Mouse (Mus musculus) heart, embryonic 16.5 days (tissue): ENCODE measurements at regions not wholly inside any gene's neighbourhood (a gene's known extent, or its start where the extent isn't known, plus 50 kb on each side); places are given as distances from the start of the nearest gene placed in this dataset.
"Not testable (repeated sequence)": the region's sequence is repeated elsewhere in the genome, so short reads cannot be mapped to it uniquely, and the experiment has no call there.

ENCODE experiments used
- ATAC-seq: fragments of 200-750 bp; cut with Nextera tagmentation; replicated peaks from 2 replicates; pipeline ENCODE4 v1.8.0; 2017; ENCODE audit warnings: moderate number of reproducible peaks; ENCODE audit not compliant: insufficient read depth, low FRiP score; ENCODE audit errors: extremely low read depth
- H3K27ac ChIP-seq: fragments of 300-500 bp; sonication (generic); 2 replicates; pipeline ENCODE4 v1.5.1; 2014; ENCODE audit warnings: mild to moderate bottlenecking, low read length, control low read depth, moderate library complexity
- H3K27me3 ChIP-seq: fragments of 300-500 bp; sonication (generic); 2 replicates; pipeline ENCODE4 v1.6.1; 2014; ENCODE audit warnings: low read length, mixed read lengths; ENCODE audit not compliant: control insufficient read depth, insufficient read depth
- H3K36me3 ChIP-seq: fragments of 300-500 bp; sonication (generic); 2 replicates; pipeline ENCODE4 v1.6.1; 2014; ENCODE audit not compliant: control insufficient read depth, insufficient read depth
- H3K4me1 ChIP-seq: fragments of 300-500 bp; sonication (generic); 2 replicates; pipeline ENCODE4 v1.6.1; 2014; ENCODE audit warnings: low read length, mixed read lengths; ENCODE audit not compliant: control insufficient read depth, insufficient read depth
- H3K4me2 ChIP-seq: fragments of 300-500 bp; sonication (generic); 2 replicates; pipeline ENCODE4 v1.6.1; 2014; ENCODE audit warnings: low read depth, mild to moderate bottlenecking, control low read depth, low read length
- H3K4me3 ChIP-seq: fragments of 300-500 bp; sonication (generic); 2 replicates; pipeline ENCODE4 v1.5.1; 2014; ENCODE audit warnings: mild to moderate bottlenecking, control low read depth, low read length
- H3K9ac ChIP-seq: fragments of 300-500 bp; sonication (generic); 2 replicates; pipeline ENCODE4 v1.6.1; 2014; ENCODE audit warnings: low read length, control low read depth
- H3K9me3 ChIP-seq: fragments of 300-500 bp; sonication (generic); replicated peaks from 2 replicates; pipeline ENCODE4 v1.6.1; 2016; ENCODE audit warnings: low read length; ENCODE audit not compliant: control insufficient read depth
- WGBS: fragments of 180-500 bp; shearing (Covaris S2); extraction: QIAGEN DNeasy Blood & Tissue Kit; methylation state at CpG from one replicate; pipeline ENCODE4 v1.1.7; 2014; 5-methylcytosine and 5-hydroxymethylcytosine counted together

DNA sequence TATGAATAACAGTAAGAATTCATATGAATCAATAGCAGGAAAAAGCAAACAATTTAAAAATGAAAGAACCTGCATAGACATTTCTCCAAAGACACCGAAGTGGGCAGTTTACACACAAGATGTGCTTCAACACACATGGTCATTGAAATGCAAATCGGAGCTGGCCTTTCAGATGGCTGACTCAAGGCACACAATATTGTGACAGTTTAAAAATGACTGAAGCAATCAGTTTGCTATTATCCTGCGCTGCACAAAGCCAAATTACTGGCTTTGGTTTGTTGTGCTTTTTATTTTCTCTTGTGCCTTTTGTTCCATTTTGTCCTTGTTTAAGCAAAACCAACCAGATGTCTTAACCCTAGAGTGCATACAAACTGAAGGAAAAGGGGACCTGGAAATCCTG is 449.4 kb downstream of the Cbln4 start:
- 84% methylated on average over 3 of the region's 3 CpGs for WGBS
- Histone ChIP-seq H3K4me3 (no peak overlapping the region), H3K27ac (no peak overlapping the region), H3K27me3 (no peaks in the 10 kb centered on the region), H3K4me1 (peaks cover 4% of the 10 kb centered on the region; the same call in 1 of the 2 replicates), H3K9ac (no peak overlapping the region), H3K9me3 (no peaks in the 10 kb centered on the region), H3K4me2 (no peak overlapping the region), H3K36me3 (no peaks in the 10 kb centered on the region)
- no peak for ATAC-seq

DNA sequence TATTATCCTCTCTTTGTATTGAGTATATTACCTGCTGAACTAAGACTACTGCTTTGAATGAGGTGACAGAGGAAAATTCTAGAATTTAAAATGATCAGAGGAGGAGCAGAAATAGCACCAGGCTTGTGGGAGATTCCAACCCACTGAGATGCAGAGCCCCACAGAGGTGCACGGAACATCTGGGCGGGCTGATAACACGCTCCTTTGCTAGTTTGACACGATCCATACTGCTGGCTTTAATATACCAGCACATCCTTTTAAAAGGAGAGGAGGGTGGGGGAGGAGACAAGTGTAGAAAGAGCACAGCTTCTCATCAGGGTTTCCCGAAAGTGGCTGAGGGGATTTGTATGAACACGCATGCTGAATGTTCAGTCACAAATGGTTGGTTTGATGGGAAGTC is 451.0 kb downstream of the Cbln4 start:
- ATAC-seq = no peak
- no peak overlapping the region for H3K4me3 ChIP-seq
- no peaks in the 10 kb centered on the region for H3K27me3 ChIP-seq
- no peaks in the 10 kb centered on the region for H3K36me3 ChIP-seq
- H3K27ac ChIP-seq = no peak overlapping the region
- no peak overlapping the region for H3K4me2 ChIP-seq
- no peaks in the 10 kb centered on the region for H3K9me3 ChIP-seq
- H3K9ac ChIP-seq = no peak overlapping the region
- peaks cover 4% of the 10 kb centered on the region; the same call in 1 of the 2 replicates for H3K4me1 ChIP-seq
- 66% methylated on average over 6 of the region's 6 CpGs for WGBS

DNA sequence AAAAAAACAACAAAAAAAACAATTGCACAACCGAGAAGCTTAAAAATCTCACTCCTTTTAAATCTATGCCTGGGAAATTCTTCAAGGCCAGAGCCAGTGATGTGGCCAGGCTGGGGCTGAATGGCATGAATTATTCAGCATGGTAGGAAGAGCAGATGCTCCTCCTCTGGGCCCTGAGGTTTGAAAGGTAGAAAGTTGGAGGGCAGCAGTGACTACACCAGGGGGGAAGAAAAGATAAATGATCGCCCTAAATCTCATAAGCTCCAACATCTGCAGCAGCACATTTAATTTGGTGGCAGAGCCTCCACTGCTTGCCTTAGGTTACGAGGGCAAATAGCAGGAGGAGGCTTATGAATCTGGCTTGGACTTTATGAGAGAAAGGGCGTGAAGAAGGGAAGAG is 455.1 kb downstream of the Cbln4 start:
- no peaks in the 10 kb centered on the region for H3K36me3 ChIP-seq
- 57% methylated on average over 4 of the region's 4 CpGs for WGBS
- no peaks in the 10 kb centered on the region for H3K4me1 ChIP-seq
- no peaks in the 10 kb centered on the region for H3K9me3 ChIP-seq
- no peak overlapping the region for H3K4me2 ChIP-seq
- H3K27me3 ChIP-seq = no peaks in the 10 kb centered on the region
- no peak overlapping the region for H3K9ac ChIP-seq
- no peak for ATAC-seq
- H3K27ac ChIP-seq = no peak overlapping the region
- no peak overlapping the region for H3K4me3 ChIP-seq

DNA sequence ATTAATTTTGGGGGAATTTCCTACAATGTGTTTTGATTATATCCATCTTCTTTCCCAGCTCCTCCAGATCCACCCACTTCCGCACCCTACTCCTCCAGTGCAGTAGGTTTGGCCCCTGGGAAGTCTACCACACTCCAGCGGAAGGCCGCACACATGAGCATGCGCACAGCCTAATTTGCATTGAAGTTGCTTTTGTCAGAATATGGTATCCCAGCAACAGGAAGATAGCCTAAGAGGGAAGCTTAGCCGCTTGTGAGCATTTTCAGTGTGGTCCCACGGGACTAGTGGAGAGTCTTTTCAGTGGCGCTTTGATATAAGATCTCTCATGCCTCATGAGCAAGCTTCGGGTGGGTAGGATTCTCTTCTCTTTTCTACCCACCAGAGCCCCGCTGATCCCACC is 455.6 kb downstream of the Cbln4 start:
- H3K27me3 ChIP-seq = no peaks in the 10 kb centered on the region
- H3K27ac ChIP-seq = no peak overlapping the region
- no peak overlapping the region for H3K9ac ChIP-seq
- no peaks in the 10 kb centered on the region for H3K4me1 ChIP-seq
- 71% methylated on average over 9 of the region's 9 CpGs for WGBS
- no peaks in the 10 kb centered on the region for H3K36me3 ChIP-seq
- no peak for ATAC-seq
- no peaks in the 10 kb centered on the region for H3K9me3 ChIP-seq
- H3K4me3 ChIP-seq = no peak overlapping the region
- H3K4me2 ChIP-seq = no peak overlapping the region

DNA sequence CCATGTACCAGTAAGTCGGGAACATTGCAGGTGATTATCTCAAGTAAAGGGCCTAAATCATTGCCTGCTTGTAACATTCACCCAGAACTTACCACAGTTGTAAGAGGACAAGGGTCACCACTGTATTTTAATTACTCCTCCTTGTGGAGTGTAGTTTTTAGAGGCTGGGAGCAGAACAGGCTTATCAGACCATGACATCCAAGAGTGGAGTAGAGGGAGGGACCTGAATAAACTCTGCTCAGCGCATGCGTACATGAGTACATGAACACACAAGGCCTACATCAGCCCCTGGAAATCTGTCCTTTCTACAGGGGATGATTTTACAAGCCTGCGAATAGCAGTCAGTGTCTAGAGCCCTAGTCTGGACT is 456.4 kb downstream of the Cbln4 start:
- 82% methylated on average over 4 of the region's 4 CpGs for WGBS
- no peak overlapping the region for H3K4me2 ChIP-seq
- H3K27ac ChIP-seq = no peak overlapping the region
- H3K27me3 ChIP-seq = no peaks in the 10 kb centered on the region
- H3K4me3 ChIP-seq = no peak overlapping the region
- H3K36me3 ChIP-seq = no peaks in the 10 kb centered on the region
- no peaks in the 10 kb centered on the region for H3K4me1 ChIP-seq
- H3K9me3 ChIP-seq = no peaks in the 10 kb centered on the region
- no peak overlapping the region for H3K9ac ChIP-seq
- no peak for ATAC-seq

DNA sequence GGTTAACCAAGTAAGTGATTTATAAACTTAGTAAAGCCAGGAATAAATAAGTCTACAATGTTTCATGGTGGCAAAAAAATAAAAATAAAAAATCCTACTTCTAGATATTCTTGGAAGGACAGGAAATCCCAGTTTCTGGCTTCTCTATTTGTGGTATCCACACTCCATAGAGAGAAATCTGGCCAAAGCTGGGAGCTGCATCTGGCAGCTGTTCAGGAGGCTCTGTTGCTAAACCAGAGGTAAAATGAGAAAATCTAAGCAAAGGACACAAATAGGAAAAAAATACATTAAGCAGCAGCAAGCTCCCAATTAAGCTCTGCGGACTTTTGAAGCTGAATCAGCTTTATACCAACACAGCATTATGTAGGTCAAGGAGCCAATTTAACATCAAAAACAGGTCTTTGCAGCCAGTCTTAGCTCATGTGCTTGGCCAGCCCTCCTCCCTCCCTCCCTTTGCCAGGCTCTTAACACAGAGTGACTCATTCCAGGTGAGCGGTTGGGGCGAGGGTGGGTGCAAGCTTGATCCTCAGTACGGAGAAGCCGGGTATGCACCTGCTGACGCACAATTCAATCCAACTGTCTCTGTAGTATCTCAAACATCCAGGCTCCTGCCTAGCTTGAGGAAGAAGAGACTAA is 456.9 kb downstream of the Cbln4 start:
- no peak overlapping the region for H3K4me3 ChIP-seq
- H3K36me3 ChIP-seq = no peaks in the 10 kb centered on the region
- no peaks in the 10 kb centered on the region for H3K9me3 ChIP-seq
- H3K4me1 ChIP-seq = no peaks in the 10 kb centered on the region
- no peak overlapping the region for H3K27ac ChIP-seq
- no peak for ATAC-seq
- no peak overlapping the region for H3K4me2 ChIP-seq
- 91% methylated on average over 6 of the region's 6 CpGs for WGBS
- H3K27me3 ChIP-seq = no peaks in the 10 kb centered on the region
- H3K9ac ChIP-seq = no peak overlapping the region

DNA sequence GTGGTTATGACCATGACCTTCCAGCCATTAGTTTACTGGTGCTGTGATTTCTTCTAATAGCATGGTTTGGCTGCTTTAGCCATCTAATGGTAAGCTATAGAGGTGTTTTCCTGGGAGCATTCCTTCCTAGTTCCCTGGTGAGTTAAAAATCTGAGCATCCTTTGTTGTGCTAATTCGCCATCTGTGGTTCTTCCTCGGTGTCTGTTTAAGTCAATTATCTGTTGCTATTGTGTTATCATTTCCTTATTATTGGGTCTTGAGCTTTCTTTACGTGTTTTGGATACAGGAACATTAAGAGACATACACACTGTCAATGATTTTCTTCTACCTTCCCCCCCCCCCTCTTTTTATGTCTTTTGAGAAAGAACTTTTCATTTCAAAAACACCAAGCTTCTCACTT is 468.9 kb downstream of the Cbln4 start:
- H3K9ac ChIP-seq = no peak overlapping the region
- no peak overlapping the region for H3K4me3 ChIP-seq
- no peaks in the 10 kb centered on the region for H3K36me3 ChIP-seq
- H3K27me3 ChIP-seq = no peaks in the 10 kb centered on the region
- ATAC-seq = no peak
- H3K4me2 ChIP-seq = no peak overlapping the region
- H3K9me3 ChIP-seq = peaks cover 6% of the 10 kb centered on the region; the same call in 1 of the 2 replicates
- whole genome bisulfite sequencing = 73% methylated on average over 3 of the region's 3 CpGs
- H3K27ac ChIP-seq = no peak overlapping the region
- no peaks in the 10 kb centered on the region for H3K4me1 ChIP-seq

DNA sequence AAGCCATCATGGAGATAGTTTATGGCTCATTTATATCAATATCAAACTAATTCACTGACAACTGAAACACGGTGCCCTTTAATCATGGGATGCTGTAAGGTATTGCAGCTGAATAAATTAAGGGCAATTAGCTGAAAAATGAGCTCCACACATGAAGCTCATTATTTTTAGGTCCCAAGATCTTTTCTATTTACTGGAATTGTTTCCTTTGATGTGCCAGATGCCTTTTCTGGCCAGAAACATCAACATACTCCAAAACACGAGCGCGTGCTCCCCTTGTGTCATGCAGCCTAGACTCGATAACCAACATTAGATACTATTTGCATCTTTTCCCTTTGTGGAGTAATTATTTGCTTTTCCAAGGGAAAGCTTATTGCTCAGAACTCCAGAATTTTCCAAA is 480.6 kb downstream of the Cbln4 start:
- no peak for ATAC-seq
- H3K4me3 ChIP-seq = no peak overlapping the region
- H3K9me3 ChIP-seq = no peaks in the 10 kb centered on the region; the same call in 1 of the 2 replicates
- H3K27me3 ChIP-seq = no peaks in the 10 kb centered on the region
- WGBS = 86% methylated on average over 5 of the region's 5 CpGs
- no peak overlapping the region for H3K9ac ChIP-seq
- H3K27ac ChIP-seq = no peak overlapping the region
- no peaks in the 10 kb centered on the region for H3K4me1 ChIP-seq
- no peaks in the 10 kb centered on the region for H3K36me3 ChIP-seq
- no peak overlapping the region for H3K4me2 ChIP-seq

DNA sequence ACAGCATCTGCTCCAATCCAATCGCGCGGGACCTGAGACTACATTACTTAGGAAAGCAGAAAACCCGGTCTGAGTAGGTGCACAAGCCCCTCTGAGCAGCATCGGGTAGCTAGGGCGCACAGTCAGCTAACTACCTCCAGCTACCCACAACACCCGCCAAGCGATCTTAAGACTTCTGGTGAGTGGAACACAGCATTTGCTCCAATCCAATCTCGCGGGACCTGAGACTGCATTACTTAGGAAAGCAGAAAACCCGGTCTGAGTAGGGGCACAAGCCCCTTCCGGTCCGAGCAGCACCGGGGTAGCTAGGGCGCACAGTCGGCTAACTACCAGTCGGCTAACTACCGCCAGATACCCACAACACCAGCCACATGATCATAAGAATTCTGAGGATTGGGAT is 500.5 kb downstream of the Cbln4 start:
- H3K4me2 ChIP-seq, H3K27ac ChIP-seq, H3K4me1 ChIP-seq, ATAC-seq, H3K27me3 ChIP-seq, H3K36me3 ChIP-seq, H3K9ac ChIP-seq, H3K4me3 ChIP-seq, H3K9me3 ChIP-seq: not testable (repeated sequence)
- 73% methylated on average over 18 of the region's 18 CpGs for WGBS
